Comparison of ENCODE assay signal across 8 mouse cellular contexts in genomic region chr8:88288622-88289242, GRCm38 (mm10). TPM values are rescaled to one million over a fixed set of nuclear protein-coding genes. Genes with fewer than 3 reads are reported as not detected.
DNase-seq lines count a peak whose midpoint lies in the region; ATAC-seq lines count a peak whose summit lies in the region.

No protein-coding gene starts in this region.

- H3K27me3 ChIP-seq in embryonic facial prominence, embryonic 15.5 days: no peaks in the 10 kb centered on the region
- no peaks in the 10 kb centered on the region for H3K27me3 ChIP-seq in limb, embryonic 15.5 days
- no peaks in the 10 kb centered on the region for H3K27me3 ChIP-seq in splenic B cell, adult 2 months (ENCODE audit: control insufficient read depth, insufficient read depth, low read length, poor library complexity, severe bottlenecking)
- no peaks in the 10 kb centered on the region for H3K27me3 ChIP-seq in midbrain, embryonic 11.5 days (ENCODE audit: control insufficient read depth, insufficient read depth, low read length)
- no peaks in the 10 kb centered on the region for H3K27me3 ChIP-seq in hindbrain, embryonic 13.5 days

- 34% methylated on average over 12 of the region's 12 CpGs for WGBS in embryonic facial prominence, embryonic 15.5 days
- 31% methylated on average over 12 of the region's 12 CpGs for WGBS in limb, embryonic 15.5 days
- 74% methylated on average over 12 of the region's 12 CpGs for whole genome bisulfite sequencing in midbrain, embryonic 11.5 days
- WGBS in hindbrain, embryonic 13.5 days: 69% methylated on average over 12 of the region's 12 CpGs

- no peaks in the 10 kb centered on the region for H3K9me3 ChIP-seq in embryonic facial prominence, embryonic 15.5 days (replicated peaks)
- no peaks in the 10 kb centered on the region for H3K9me3 ChIP-seq in limb, embryonic 15.5 days
- no peaks in the 10 kb centered on the region for H3K9me3 ChIP-seq in midbrain, embryonic 11.5 days (ENCODE audit: control insufficient read depth, low read length)
- no peaks in the 10 kb centered on the region for H3K9me3 ChIP-seq in hindbrain, embryonic 13.5 days

- DNase-seq in kidney, postnatal 10 days: peak; percentile 31
- no peak for DNase-seq in kidney, adult 8-10 months
- peak; percentile 69 for DNase-seq in splenic B cell, adult 2 months (ENCODE audit: low read depth, low spot score)
- DNase-seq in cerebellum, postnatal 36 days: no peak
- no peak for DNase-seq in midbrain, embryonic 11.5 days (ENCODE audit: low spot score, missing footprints)

- no peak overlapping the region for H3K9ac ChIP-seq in embryonic facial prominence, embryonic 15.5 days
- no peak overlapping the region for H3K9ac ChIP-seq in limb, embryonic 15.5 days
- no peak overlapping the region for H3K9ac ChIP-seq in midbrain, embryonic 11.5 days (ENCODE audit: low read length)
- H3K9ac ChIP-seq in hindbrain, embryonic 13.5 days: no peak overlapping the region

- H3K36me3 ChIP-seq in embryonic facial prominence, embryonic 15.5 days: no peaks in the 10 kb centered on the region
- no peaks in the 10 kb centered on the region for H3K36me3 ChIP-seq in limb, embryonic 15.5 days
- no peaks in the 10 kb centered on the region for H3K36me3 ChIP-seq in splenic B cell, adult 2 months (ENCODE audit: control insufficient read depth, insufficient read depth, low read length, poor library complexity, severe bottlenecking)
- no peaks in the 10 kb centered on the region for H3K36me3 ChIP-seq in midbrain, embryonic 11.5 days (ENCODE audit: control insufficient read depth, insufficient read depth, low read length)
- H3K36me3 ChIP-seq in hindbrain, embryonic 13.5 days: no peaks in the 10 kb centered on the region

- no peak overlapping the region for H3K4me3 ChIP-seq in embryonic facial prominence, embryonic 15.5 days (replicated peaks)
- peak overlapping the region; percentile 9; the same call in 1 of the 2 replicates for H3K4me3 ChIP-seq in limb, embryonic 15.5 days
- no peak overlapping the region for H3K4me3 ChIP-seq in midbrain, embryonic 11.5 days (ENCODE audit: low read depth, low read length)
- H3K4me3 ChIP-seq in hindbrain, embryonic 13.5 days: no peak overlapping the region

- H3K4me1 ChIP-seq in embryonic facial prominence, embryonic 15.5 days: peaks cover 49% of the 10 kb centered on the region
- peaks cover 40% of the 10 kb centered on the region for H3K4me1 ChIP-seq in limb, embryonic 15.5 days
- no peaks in the 10 kb centered on the region for H3K4me1 ChIP-seq in midbrain, embryonic 11.5 days (ENCODE audit: control insufficient read depth, insufficient read depth, low read length)
- peaks cover 4% of the 10 kb centered on the region for H3K4me1 ChIP-seq in hindbrain, embryonic 13.5 days (replicated peaks)

- no peak for ATAC-seq in embryonic facial prominence, embryonic 15.5 days (ENCODE audit: insufficient number of reproducible peaks, low FRiP score, low TSS enrichment, low read depth)
- no peak for ATAC-seq in limb, embryonic 15.5 days (ENCODE audit: insufficient number of reproducible peaks, low FRiP score, low TSS enrichment, low read depth)
- ATAC-seq in midbrain, embryonic 11.5 days (ENCODE audit: low FRiP score): no peak
- ATAC-seq in hindbrain, embryonic 13.5 days (ENCODE audit: low FRiP score): no peak

- peak overlapping the region; percentile 80 for H3K27ac ChIP-seq in embryonic facial prominence, embryonic 15.5 days (replicated peaks)
- H3K27ac ChIP-seq in limb, embryonic 15.5 days: peak overlapping the region; percentile 89
- H3K27ac ChIP-seq in midbrain, embryonic 11.5 days (ENCODE audit: low read depth, low read length): no peak overlapping the region
- H3K27ac ChIP-seq in hindbrain, embryonic 13.5 days: no peak overlapping the region

- no peak overlapping the region for H3K4me2 ChIP-seq in embryonic facial prominence, embryonic 15.5 days (replicated peaks)
- H3K4me2 ChIP-seq in limb, embryonic 15.5 days: peak overlapping the region; percentile 31
- no peak overlapping the region for H3K4me2 ChIP-seq in midbrain, embryonic 11.5 days
- H3K4me2 ChIP-seq in hindbrain, embryonic 13.5 days: no peak overlapping the region

RNA-seq across cellular contexts. Expression of gene Adcy7, which starts 16.5 kb away (rescaled TPM):
- 8.9 and 10.6 TPM in 2 replicates for polyA plus RNA-seq in embryonic facial prominence, embryonic 15.5 days (2015; fragmentation: Nextera tagmentation; extraction: Ambion mirVana)
- 7.3 and 8.3 TPM in 2 replicates for polyA plus RNA-seq in limb, embryonic 15.5 days (2015; fragmentation: Nextera tagmentation; extraction: Ambion mirVana)
- polyA plus RNA-seq in midbrain, embryonic 11.5 days (2014; fragmentation: Nextera tagmentation; extraction: Ambion mirVana): 1.8 and 2.1 TPM in 2 replicates
- 2.3 and 2.7 TPM in 2 replicates for polyA plus RNA-seq in hindbrain, embryonic 13.5 days (2015; fragmentation: Nextera tagmentation; extraction: Ambion mirVana)

Comparison
In these comparisons a context has a peak if more than half of its experiments do, and no peak if none do; other contexts are left out.
1. DNase-seq: peak in kidney, postnatal 10 days (single experiment) and splenic B cell, adult 2 months (single experiment); none in kidney, adult 8-10 months (0 of 2), cerebellum, postnatal 36 days (0 of 2) and midbrain, embryonic 11.5 days (single experiment).
2. H3K27ac ChIP-seq: peak in embryonic facial prominence, embryonic 15.5 days (single experiment) and limb, embryonic 15.5 days (single experiment); none in midbrain, embryonic 11.5 days (single experiment) and hindbrain, embryonic 13.5 days (single experiment).